Mouse (Mus musculus): Measurements from ENCODE around the gene Gstm2. TPM values are rescaled to one million over a fixed set of nuclear protein-coding genes. Genes with fewer than 3 reads are reported as not detected.
"Not testable (repeated sequence)": the region's sequence is repeated elsewhere in the genome, so short reads cannot be mapped to it uniquely, and the experiment has no call there.

Gstm2 gene
- polyA plus RNA-seq, 1 experiment: 28.1 TPM

DNA sequence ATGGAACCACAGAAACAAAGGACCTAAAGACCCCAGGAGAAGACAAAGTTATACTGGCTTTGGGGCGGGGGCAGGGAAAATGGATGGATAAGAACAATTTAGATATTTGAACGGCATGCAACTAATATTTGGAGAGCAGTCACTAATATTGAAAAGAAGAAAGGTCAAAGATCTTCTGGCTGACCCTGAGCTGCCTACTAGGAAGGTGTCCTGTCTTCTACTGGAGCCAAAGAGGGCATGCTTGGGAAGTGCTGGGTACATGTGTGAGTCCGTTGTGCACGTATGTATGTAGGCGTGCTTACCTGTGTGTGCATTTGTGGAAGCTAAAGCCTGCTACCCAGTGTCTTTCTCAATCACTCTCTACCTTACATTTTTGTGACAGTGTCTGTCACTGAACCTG is 19.6 kb downstream of the Gstm2 start:
- H3K27ac ChIP-seq (ENCODE audit: control insufficient read depth, insufficient read depth, low read length): no peak overlapping the region
- H3K4me3 ChIP-seq (ENCODE audit: control insufficient read depth, insufficient read depth, low read length): no peak overlapping the region
- TF ChIP-seq POLR2A (IDR thresholded peaks at IDR 0.05; ENCODE audit: control insufficient read depth, extremely low read depth, insufficient read depth, low read length, poor library complexity): no peak
- TF ChIP-seq CTCF (IDR thresholded peaks at IDR 0.05; ENCODE audit: borderline replicate concordance, control insufficient read depth, extremely low read depth, insufficient read depth, low read length, poor library complexity): no peak
- WGBS: 97% methylated on average over 5 of the region's 5 CpGs
- no peaks in the 10 kb centered on the region for H3K27me3 ChIP-seq (ENCODE audit: control insufficient read depth, insufficient read depth, low read length)
- H3K4me1 ChIP-seq (replicated peaks; ENCODE audit: control insufficient read depth, insufficient read depth, low read length): no peaks in the 10 kb centered on the region
- no peaks in the 10 kb centered on the region for H3K36me3 ChIP-seq (ENCODE audit: control insufficient read depth, insufficient read depth, low read length)
- no peak for DNase-seq

DNA sequence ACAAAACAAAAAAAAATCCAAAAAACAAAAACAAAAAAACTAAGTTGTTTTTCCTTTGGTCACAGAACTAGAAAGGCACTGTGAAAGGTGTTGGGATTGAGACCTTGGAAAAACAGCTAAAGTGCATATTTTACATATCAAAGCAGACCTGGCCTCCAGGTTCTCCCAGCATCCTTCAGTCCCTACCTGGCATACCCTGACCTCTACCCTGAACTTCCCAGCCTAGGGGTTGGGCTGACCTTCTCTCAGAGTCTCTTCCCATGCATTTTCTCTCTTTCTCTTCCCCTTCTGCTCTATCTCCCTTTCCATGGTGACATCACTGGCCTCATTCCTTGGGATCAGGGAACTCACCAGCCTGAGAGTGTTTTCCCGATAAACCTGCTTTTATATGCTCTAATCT is 20.7 kb downstream of the Gstm2 start:
- Histone ChIP-seq H3K4me1 (replicated peaks; ENCODE audit: control insufficient read depth, insufficient read depth, low read length) (no peaks in the 10 kb centered on the region), H3K27me3 (ENCODE audit: control insufficient read depth, insufficient read depth, low read length) (no peaks in the 10 kb centered on the region), H3K27ac (ENCODE audit: control insufficient read depth, insufficient read depth, low read length) (no peak overlapping the region), H3K4me3 (ENCODE audit: control insufficient read depth, insufficient read depth, low read length) (no peak overlapping the region), H3K36me3 (ENCODE audit: control insufficient read depth, insufficient read depth, low read length) (no peaks in the 10 kb centered on the region)
- WGBS: 97% methylated on average over 1 of the region's 1 CpGs
- DNase-seq: no peak
- TF ChIP-seq CTCF (IDR thresholded peaks at IDR 0.05; ENCODE audit: borderline replicate concordance, control insufficient read depth, extremely low read depth, insufficient read depth, low read length, poor library complexity) (no peak), POLR2A (IDR thresholded peaks at IDR 0.05; ENCODE audit: control insufficient read depth, extremely low read depth, insufficient read depth, low read length, poor library complexity) (no peak)

DNA sequence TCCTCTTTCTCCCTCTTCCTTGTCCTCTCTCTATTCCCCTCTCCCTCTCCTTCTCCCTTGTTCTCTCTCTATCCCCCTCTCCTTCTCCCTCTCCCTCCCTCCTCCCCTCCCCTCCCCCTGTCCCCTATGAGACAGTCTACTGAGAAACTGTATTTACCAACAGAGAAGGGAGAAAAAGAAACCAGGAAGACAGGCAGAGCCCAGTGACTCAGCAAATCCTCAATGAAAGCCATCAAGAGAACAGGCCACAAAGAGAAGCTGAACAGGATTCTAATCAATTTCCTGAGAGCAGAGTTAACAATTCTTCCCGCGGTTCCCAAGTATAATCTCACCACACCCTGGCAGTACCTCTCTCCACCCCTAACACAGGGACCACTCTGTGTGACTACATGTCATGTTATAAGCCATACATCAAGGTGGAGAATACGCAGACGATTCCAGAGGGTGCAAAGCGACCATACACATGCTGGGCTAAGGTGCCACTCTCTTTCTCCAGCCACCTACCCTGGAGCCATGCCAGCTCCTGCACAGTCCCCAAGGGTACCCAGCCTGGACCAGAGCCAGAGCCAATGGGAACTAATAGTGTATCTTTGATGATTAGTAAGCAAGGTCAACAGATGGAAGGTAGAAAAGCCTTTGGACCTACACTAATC is 21.5 kb downstream of the Gstm2 start:
- H3K36me3 ChIP-seq (ENCODE audit: control insufficient read depth, insufficient read depth, low read length): no peaks in the 10 kb centered on the region
- WGBS: 56% methylated on average over 5 of the region's 5 CpGs
- H3K27me3 ChIP-seq (ENCODE audit: control insufficient read depth, insufficient read depth, low read length): no peaks in the 10 kb centered on the region
- DNase-seq: no peak
- TF ChIP-seq CTCF (IDR thresholded peaks at IDR 0.05; ENCODE audit: borderline replicate concordance, control insufficient read depth, extremely low read depth, insufficient read depth, low read length, poor library complexity): no peak
- no peak for TF ChIP-seq POLR2A (IDR thresholded peaks at IDR 0.05; ENCODE audit: control insufficient read depth, extremely low read depth, insufficient read depth, low read length, poor library complexity)
- no peak overlapping the region for H3K27ac ChIP-seq (ENCODE audit: control insufficient read depth, insufficient read depth, low read length)
- no peak overlapping the region for H3K4me3 ChIP-seq (ENCODE audit: control insufficient read depth, insufficient read depth, low read length)
- H3K4me1 ChIP-seq (replicated peaks; ENCODE audit: control insufficient read depth, insufficient read depth, low read length): no peaks in the 10 kb centered on the region

DNA sequence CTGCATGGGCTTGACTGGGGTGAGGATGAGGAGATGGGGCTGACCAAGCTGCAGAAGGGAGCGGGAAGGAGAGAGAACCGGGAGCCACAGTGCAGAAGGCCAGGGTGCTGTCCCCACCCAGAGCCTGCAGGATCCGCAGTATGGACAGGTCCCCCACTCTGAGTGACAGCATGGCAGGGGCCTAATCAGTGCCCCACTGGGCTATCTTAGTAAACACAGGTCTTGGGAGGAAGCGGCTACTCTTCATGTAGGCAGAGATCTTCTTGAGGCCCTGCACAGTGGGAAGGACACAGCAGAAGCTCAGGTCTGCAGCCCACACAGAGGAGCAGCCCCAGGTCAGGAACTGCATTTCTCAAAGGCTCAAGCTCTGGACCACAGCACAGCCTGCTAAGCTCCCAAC is 22.2 kb downstream of the Gstm2 start:
- no peak for TF ChIP-seq CTCF (IDR thresholded peaks at IDR 0.05; ENCODE audit: borderline replicate concordance, control insufficient read depth, extremely low read depth, insufficient read depth, low read length, poor library complexity)
- TF ChIP-seq POLR2A (IDR thresholded peaks at IDR 0.05; ENCODE audit: control insufficient read depth, extremely low read depth, insufficient read depth, low read length, poor library complexity): no peak
- Histone ChIP-seq H3K27ac (ENCODE audit: control insufficient read depth, insufficient read depth, low read length) (no peak overlapping the region), H3K4me1 (replicated peaks; ENCODE audit: control insufficient read depth, insufficient read depth, low read length) (no peaks in the 10 kb centered on the region), H3K27me3 (ENCODE audit: control insufficient read depth, insufficient read depth, low read length) (no peaks in the 10 kb centered on the region), H3K36me3 (ENCODE audit: control insufficient read depth, insufficient read depth, low read length) (no peaks in the 10 kb centered on the region), H3K4me3 (ENCODE audit: control insufficient read depth, insufficient read depth, low read length) (no peak overlapping the region)
- DNase-seq: no peak
- WGBS: 100% methylated on average over 4 of the region's 4 CpGs

DNA sequence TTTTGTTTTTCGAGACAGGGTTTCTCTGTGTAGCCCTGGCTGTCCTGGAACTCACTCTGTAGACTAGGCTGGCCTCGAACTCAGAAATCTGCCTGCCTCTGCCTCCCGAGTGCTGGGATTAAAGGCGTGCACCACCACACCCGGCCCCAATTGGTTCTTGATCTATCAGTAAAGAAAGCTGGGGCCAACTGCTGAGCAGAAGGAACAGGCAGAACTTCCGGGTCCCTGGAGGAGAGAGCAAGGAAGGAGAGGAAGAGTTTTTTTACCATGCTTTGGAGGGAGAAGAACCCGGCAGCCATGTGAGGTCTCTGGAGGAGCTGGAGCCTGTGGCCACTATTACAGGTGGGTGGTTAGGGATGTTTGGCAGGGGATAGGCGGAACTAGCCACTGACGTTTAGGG is 31.0 kb downstream of the Gstm2 start:
- not testable (repeated sequence) for H3K27ac ChIP-seq (ENCODE audit: control insufficient read depth, insufficient read depth, low read length); H3K36me3 ChIP-seq (ENCODE audit: control insufficient read depth, insufficient read depth, low read length); H3K4me3 ChIP-seq (ENCODE audit: control insufficient read depth, insufficient read depth, low read length); H3K27me3 ChIP-seq (ENCODE audit: control insufficient read depth, insufficient read depth, low read length); DNase-seq; H3K4me1 ChIP-seq (replicated peaks; ENCODE audit: control insufficient read depth, insufficient read depth, low read length)
- 93% methylated on average over 9 of the region's 9 CpGs for WGBS

DNA sequence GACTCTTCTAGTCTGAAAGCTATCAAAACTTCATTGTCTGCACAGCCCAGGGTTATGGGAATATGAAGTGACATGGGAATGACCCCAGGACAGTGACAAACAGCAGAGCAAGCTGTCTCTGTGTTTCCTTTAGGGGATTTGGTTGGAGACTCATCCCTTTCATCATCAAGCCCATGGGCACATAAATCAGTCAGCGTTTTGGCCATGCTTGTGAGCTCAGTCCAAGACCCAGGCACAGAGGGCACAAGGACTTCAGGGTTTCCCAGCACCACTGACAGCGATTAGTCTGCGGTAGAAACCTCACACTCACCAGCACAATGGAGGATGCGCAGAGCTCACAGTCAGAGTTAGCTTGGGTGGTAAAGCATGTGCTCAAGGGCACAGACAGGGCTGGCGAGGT is 32.3 kb downstream of the Gstm2 start:
- no peak overlapping the region for H3K27ac ChIP-seq (ENCODE audit: control insufficient read depth, insufficient read depth, low read length)
- TF ChIP-seq POLR2A (IDR thresholded peaks at IDR 0.05; ENCODE audit: control insufficient read depth, extremely low read depth, insufficient read depth, low read length, poor library complexity): no peak
- DNase-seq: no peak
- no peaks in the 10 kb centered on the region for H3K4me1 ChIP-seq (replicated peaks; ENCODE audit: control insufficient read depth, insufficient read depth, low read length)
- H3K4me3 ChIP-seq (ENCODE audit: control insufficient read depth, insufficient read depth, low read length): no peak overlapping the region
- H3K36me3 ChIP-seq (ENCODE audit: control insufficient read depth, insufficient read depth, low read length): no peaks in the 10 kb centered on the region
- no peaks in the 10 kb centered on the region for H3K27me3 ChIP-seq (ENCODE audit: control insufficient read depth, insufficient read depth, low read length)
- 95% methylated on average over 5 of the region's 5 CpGs for WGBS

DNA sequence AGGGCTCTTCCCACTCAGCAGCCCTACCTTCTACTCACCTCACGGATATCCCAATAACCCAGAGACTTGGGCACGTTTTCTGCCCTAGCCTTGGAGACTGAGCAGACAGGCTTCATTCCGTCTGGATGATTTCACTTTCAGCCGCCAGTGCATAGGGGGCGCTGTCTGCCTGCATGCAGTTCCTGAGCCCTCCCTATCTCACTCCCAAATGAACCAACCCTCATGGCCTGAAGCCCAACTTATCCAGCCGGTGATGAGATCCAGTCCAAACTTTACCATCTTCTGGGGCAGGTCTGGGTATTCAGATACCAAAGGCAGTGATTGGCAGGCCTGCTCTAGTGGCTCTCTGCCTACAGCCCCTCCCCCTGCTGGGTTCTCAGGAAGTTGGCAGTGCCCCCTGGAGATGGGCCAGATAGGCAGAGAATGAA is 32.9 kb downstream of the Gstm2 start:
- Histone ChIP-seq H3K36me3 (ENCODE audit: control insufficient read depth, insufficient read depth, low read length) (no peaks in the 10 kb centered on the region), H3K4me1 (replicated peaks; ENCODE audit: control insufficient read depth, insufficient read depth, low read length) (no peaks in the 10 kb centered on the region), H3K27me3 (ENCODE audit: control insufficient read depth, insufficient read depth, low read length) (no peaks in the 10 kb centered on the region), H3K4me3 (ENCODE audit: control insufficient read depth, insufficient read depth, low read length) (no peak overlapping the region), H3K27ac (ENCODE audit: control insufficient read depth, insufficient read depth, low read length) (no peak overlapping the region)
- TF ChIP-seq CTCF (IDR thresholded peaks at IDR 0.05; ENCODE audit: borderline replicate concordance, control insufficient read depth, extremely low read depth, insufficient read depth, low read length, poor library complexity) (peak; percentile 68; the same call in 1 of the 2 replicates), POLR2A (IDR thresholded peaks at IDR 0.05; ENCODE audit: control insufficient read depth, extremely low read depth, insufficient read depth, low read length, poor library complexity) (no peak)
- WGBS: 43% methylated on average over 6 of the region's 6 CpGs
- peak; percentile 35 for DNase-seq
